Mouse (Mus musculus): ENCODE data around the gene Plekhm1. TPM values are rescaled to one million over a fixed set of nuclear protein-coding genes. Genes with fewer than 3 reads are reported as not detected.

The Plekhm1 gene
- polyA plus RNA-seq (2012; rRNA removed): 6.2 and 6.7 TPM in 2 replicates

GRCm38 (mm10) chr11:103411981-103412949 is at the start of gene Plekhm1:
Plekhm1 (minus strand) TSS chr11:103412687.

GRCm38 (mm10) chr11:103363214-103364148 is 49.0 kb downstream of the Plekhm1 start, which contains the start of gene Arhgap27:
Arhgap27 (minus strand) TSS chr11:103363692.

Other genes starting within 250 kb of the Plekhm1 start
- 2.4 TPM in 2 replicates for gene Fmnl1, start 241.6 kb downstream of the Plekhm1 start, polyA plus RNA-seq (2012; rRNA removed)
- 1.4 TPM in 2 replicates for gene 1700023F06Rik, start 204.1 kb downstream of the Plekhm1 start, polyA plus RNA-seq (2012; rRNA removed)
- gene Spata32, start 194.3 kb downstream of the Plekhm1 start, polyA plus RNA-seq (2012; rRNA removed): not detected in 2 replicates
- 8.2 and 10.5 TPM in 2 replicates for gene Map3k14, start 145.2 kb downstream of the Plekhm1 start, polyA plus RNA-seq (2012; rRNA removed)
- gene Arhgap27, start 49.0 kb downstream of the Plekhm1 start, polyA plus RNA-seq (2012; rRNA removed): 84.4 and 98.7 TPM in 2 replicates
- not detected in 2 replicates for gene Lrrc37a, start 91.9 kb upstream of the Plekhm1 start, polyA plus RNA-seq (2012; rRNA removed)
- not detected in 2 replicates for gene Gm884, start 208.5 kb upstream of the Plekhm1 start, polyA plus RNA-seq (2012; rRNA removed)
- not detected in 2 replicates for gene Lyzl6, start 226.2 kb upstream of the Plekhm1 start, polyA plus RNA-seq (2012; rRNA removed)
- 0.50 and 0.56 TPM in 2 replicates for gene Rprml, start 236.9 kb upstream of the Plekhm1 start, polyA plus RNA-seq (2012; rRNA removed)